Mouse (Mus musculus): ENCODE results near the gene Cort. TPM values are rescaled to one million over a fixed set of nuclear protein-coding genes. Genes with fewer than 3 reads are reported as not detected.

The Cort gene
- polyA plus RNA-seq, 1 experiment from 2014 or later, result 0.63 TPM

DNA sequence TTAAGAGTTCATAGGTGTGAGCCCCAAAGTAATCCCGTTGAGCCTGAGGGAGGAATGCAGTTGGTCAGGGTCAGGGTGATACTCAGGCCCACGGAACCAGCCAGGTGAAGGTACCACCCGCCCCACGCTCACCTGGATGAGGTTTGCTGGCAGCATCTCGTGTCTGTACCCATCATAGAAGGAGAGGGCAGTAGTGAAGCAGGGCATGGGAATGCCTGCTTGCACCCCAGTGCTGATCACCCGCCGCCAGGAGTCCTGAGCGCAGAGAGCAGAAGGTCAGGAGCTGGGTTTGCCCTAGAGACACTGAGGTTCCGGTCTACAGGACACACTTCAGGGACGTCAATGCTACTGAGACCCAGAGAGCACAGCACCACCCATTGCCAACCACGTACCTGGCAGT lies 24.2 kb upstream of the Cort start:
- no peak overlapping the region for H3K4me3 ChIP-seq (ENCODE audit: low read depth, low read length)
- no peaks in the 10 kb centered on the region for H3K27me3 ChIP-seq (ENCODE audit: control insufficient read depth, insufficient read depth, low read length)
- DNase-seq (ENCODE audit: low spot score, missing footprints) (peak; percentile 62), ATAC-seq (ENCODE audit: low FRiP score) (no peak)
- H3K36me3 ChIP-seq (ENCODE audit: control insufficient read depth, insufficient read depth, low read length), result peaks cover 49% of the 10 kb centered on the region
- H3K9me3 ChIP-seq (ENCODE audit: control insufficient read depth, low read length), result no peaks in the 10 kb centered on the region
- WGBS, result 94% methylated on average over 11 of the region's 11 CpGs
- H3K4me1 ChIP-seq (ENCODE audit: control insufficient read depth, insufficient read depth, low read length), result no peaks in the 10 kb centered on the region
- H3K4me2 ChIP-seq, result no peak overlapping the region
- no peak overlapping the region for H3K9ac ChIP-seq (ENCODE audit: low read length)
- H3K27ac ChIP-seq (ENCODE audit: low read depth, low read length), result no peak overlapping the region

DNA sequence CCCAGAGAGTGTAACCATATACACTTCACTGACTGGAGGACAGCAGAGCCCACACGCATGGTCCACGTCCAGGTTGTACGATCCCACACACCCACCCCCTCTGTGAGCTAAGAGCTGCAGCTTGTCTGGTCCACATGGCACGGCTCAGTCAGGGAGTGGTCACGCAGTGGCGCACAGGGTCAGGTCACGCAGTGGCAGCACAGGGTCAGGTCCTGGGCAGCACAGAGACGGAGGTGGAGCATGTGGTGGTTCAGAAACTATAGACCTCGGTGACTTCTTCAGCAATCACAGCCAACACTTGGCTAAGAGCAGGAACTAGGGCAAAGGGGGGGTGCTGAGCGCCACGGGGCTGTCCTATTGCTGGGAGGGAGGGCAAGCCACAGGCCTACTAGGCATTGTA lies 23.7 kb upstream of the Cort start:
- no peak overlapping the region for H3K4me2 ChIP-seq
- ATAC-seq (ENCODE audit: low FRiP score) (no peak), DNase-seq (ENCODE audit: low spot score, missing footprints) (peak; percentile 64)
- no peak overlapping the region for H3K9ac ChIP-seq (ENCODE audit: low read length)
- no peak overlapping the region for H3K4me3 ChIP-seq (ENCODE audit: low read depth, low read length)
- H3K4me1 ChIP-seq (ENCODE audit: control insufficient read depth, insufficient read depth, low read length), result no peaks in the 10 kb centered on the region
- peaks cover 45% of the 10 kb centered on the region for H3K36me3 ChIP-seq (ENCODE audit: control insufficient read depth, insufficient read depth, low read length)
- H3K9me3 ChIP-seq (ENCODE audit: control insufficient read depth, low read length), result no peaks in the 10 kb centered on the region
- H3K27me3 ChIP-seq (ENCODE audit: control insufficient read depth, insufficient read depth, low read length), result no peaks in the 10 kb centered on the region
- no peak overlapping the region for H3K27ac ChIP-seq (ENCODE audit: low read depth, low read length)
- 82% methylated on average over 11 of the region's 11 CpGs for WGBS

GRCm38 (mm10) chr4:149149611-149150010 lies 23.0 kb upstream of the Cort start:
- H3K4me3 ChIP-seq (ENCODE audit: low read depth, low read length), result no peak overlapping the region
- no peak overlapping the region for H3K9ac ChIP-seq (ENCODE audit: low read length)
- no peak overlapping the region for H3K27ac ChIP-seq (ENCODE audit: low read depth, low read length)
- ATAC-seq (ENCODE audit: low FRiP score) (no peak), DNase-seq (ENCODE audit: low spot score, missing footprints) (peak; percentile 69)
- peaks cover 39% of the 10 kb centered on the region for H3K36me3 ChIP-seq (ENCODE audit: control insufficient read depth, insufficient read depth, low read length)
- H3K9me3 ChIP-seq (ENCODE audit: control insufficient read depth, low read length), result no peaks in the 10 kb centered on the region
- H3K27me3 ChIP-seq (ENCODE audit: control insufficient read depth, insufficient read depth, low read length), result no peaks in the 10 kb centered on the region
- H3K4me1 ChIP-seq (ENCODE audit: control insufficient read depth, insufficient read depth, low read length), result peaks cover 1% of the 10 kb centered on the region; the same call in 1 of the 2 replicates
- 76% methylated on average over 7 of the region's 7 CpGs for WGBS
- H3K4me2 ChIP-seq, result no peak overlapping the region

- ATAC-seq (ENCODE audit: low FRiP score), result no peak
- WGBS, result 83% methylated on average over 9 of the region's 9 CpGs
- Histone ChIP-seq H3K4me1 (ENCODE audit: control insufficient read depth, insufficient read depth, low read length) (peaks cover 3% of the 10 kb centered on the region; the same call in 1 of the 2 replicates), H3K4me2 (no peak overlapping the region), H3K9ac (ENCODE audit: low read length) (no peak overlapping the region), H3K36me3 (ENCODE audit: control insufficient read depth, insufficient read depth, low read length) (peaks cover 36% of the 10 kb centered on the region), H3K4me3 (ENCODE audit: low read depth, low read length) (no peak overlapping the region), H3K9me3 (ENCODE audit: control insufficient read depth, low read length) (no peaks in the 10 kb centered on the region), H3K27ac (ENCODE audit: low read depth, low read length) (no peak overlapping the region), H3K27me3 (ENCODE audit: control insufficient read depth, insufficient read depth, low read length) (no peaks in the 10 kb centered on the region)
- DNase-seq (ENCODE audit: low spot score, missing footprints), result peak; percentile 64
Observed at GRCm38 (mm10) chr4:149149196-149149595, 22.6 kb upstream of the Cort start.

DNA sequence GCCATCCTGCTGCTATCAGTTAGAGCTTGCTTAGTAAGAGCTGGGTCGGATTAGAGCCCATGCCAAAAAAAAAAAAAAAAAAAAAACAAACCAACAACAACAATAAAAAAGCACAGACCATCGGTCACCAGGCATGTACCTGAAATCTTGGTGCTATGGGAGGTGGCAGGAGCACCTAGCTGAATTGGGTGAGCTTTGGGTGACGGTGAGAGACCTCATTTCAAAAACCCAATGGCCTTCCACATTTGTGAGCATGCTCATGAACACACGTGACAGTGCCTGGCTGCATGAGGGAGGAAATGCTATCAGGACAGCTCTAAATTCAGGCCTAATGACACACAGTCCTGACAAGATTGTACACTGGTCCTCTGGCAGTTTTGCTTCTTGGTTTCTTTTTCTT lies 21.5 kb upstream of the Cort start:
- no peak overlapping the region for H3K9ac ChIP-seq (ENCODE audit: low read length)
- ATAC-seq (ENCODE audit: low FRiP score), result no peak
- no peak overlapping the region for H3K4me3 ChIP-seq (ENCODE audit: low read depth, low read length)
- WGBS, result 80% methylated on average over 4 of the region's 4 CpGs
- H3K9me3 ChIP-seq (ENCODE audit: control insufficient read depth, low read length), result no peaks in the 10 kb centered on the region
- H3K27ac ChIP-seq (ENCODE audit: low read depth, low read length), result no peak overlapping the region
- peaks cover 3% of the 10 kb centered on the region; the same call in 1 of the 2 replicates for H3K4me1 ChIP-seq (ENCODE audit: control insufficient read depth, insufficient read depth, low read length)
- peaks cover 27% of the 10 kb centered on the region for H3K36me3 ChIP-seq (ENCODE audit: control insufficient read depth, insufficient read depth, low read length)
- no peaks in the 10 kb centered on the region for H3K27me3 ChIP-seq (ENCODE audit: control insufficient read depth, insufficient read depth, low read length)
- DNase-seq (ENCODE audit: low spot score, missing footprints), result peak; percentile 72
- H3K4me2 ChIP-seq, result no peak overlapping the region

DNA sequence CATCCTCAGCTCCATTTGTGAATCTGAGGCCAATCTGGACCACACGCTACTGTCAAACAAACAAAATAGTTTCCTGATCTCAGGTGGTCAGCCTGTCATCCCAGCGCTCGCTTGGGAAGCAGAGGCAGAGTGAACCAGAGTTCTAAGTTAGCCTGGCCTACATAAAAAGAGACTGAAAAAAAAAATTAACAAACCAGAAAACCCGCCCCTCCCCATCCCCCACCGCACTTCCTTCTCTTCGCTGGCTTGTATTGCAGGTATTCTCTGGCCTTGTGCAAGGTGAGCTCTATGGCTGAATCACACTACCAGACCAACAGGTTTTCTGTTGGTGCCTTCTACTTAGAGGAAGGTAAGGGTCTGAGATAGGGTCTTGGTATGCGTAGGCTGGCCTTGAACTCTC lies 21.0 kb upstream of the Cort start:
- whole genome bisulfite sequencing, result 89% methylated on average over 7 of the region's 7 CpGs
- Histone ChIP-seq H3K4me3 (ENCODE audit: low read depth, low read length) (no peak overlapping the region), H3K4me1 (ENCODE audit: control insufficient read depth, insufficient read depth, low read length) (peaks cover 3% of the 10 kb centered on the region; the same call in 1 of the 2 replicates), H3K27ac (ENCODE audit: low read depth, low read length) (no peak overlapping the region), H3K4me2 (no peak overlapping the region), H3K36me3 (ENCODE audit: control insufficient read depth, insufficient read depth, low read length) (peaks cover 22% of the 10 kb centered on the region), H3K9me3 (ENCODE audit: control insufficient read depth, low read length) (no peaks in the 10 kb centered on the region), H3K9ac (ENCODE audit: low read length) (no peak overlapping the region), H3K27me3 (ENCODE audit: control insufficient read depth, insufficient read depth, low read length) (no peaks in the 10 kb centered on the region)
- ATAC-seq (ENCODE audit: low FRiP score) (no peak), DNase-seq (ENCODE audit: low spot score, missing footprints) (no peak)

DNA sequence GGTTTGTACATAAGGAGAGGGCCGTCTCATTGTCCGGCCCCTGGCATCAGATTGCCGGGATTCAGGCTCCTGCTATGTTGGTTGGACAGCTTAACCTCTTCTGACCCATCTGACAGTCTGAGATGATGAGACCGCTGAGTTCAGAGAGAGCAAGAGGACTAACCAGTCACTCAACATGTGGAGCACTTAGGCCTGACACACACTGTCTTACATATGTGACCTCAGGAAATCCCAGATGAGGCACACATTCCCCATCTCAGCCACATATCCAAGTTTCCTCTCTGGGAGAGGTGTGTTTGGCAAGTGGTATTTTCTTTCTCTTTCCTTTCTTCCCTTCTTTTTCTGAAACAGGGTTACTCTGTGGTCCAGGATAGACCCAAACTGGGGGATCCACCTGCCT lies 18.6 kb upstream of the Cort start:
- DNase-seq (ENCODE audit: low spot score, missing footprints), result peak; percentile 85
- no peak for ATAC-seq (ENCODE audit: low FRiP score)

DNA sequence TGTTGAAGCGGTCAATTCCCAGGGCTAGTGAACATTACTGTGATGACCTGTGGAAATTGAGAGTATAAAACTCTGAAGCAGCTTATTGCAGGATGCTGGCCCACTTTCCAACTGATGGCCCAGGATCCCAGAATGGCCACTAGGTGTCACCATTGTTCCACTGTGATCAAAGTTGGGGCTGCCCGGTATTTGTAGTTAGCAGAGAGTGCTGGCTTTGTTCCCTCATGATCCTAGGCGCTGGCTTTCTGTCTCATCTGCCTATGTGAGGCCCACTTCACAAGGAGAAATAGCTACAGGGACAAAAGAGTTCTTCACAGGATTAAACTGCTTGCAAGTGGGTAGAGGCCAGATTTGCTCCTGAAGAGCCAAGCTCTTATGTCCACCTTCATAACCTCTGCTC lies 17.9 kb upstream of the Cort start:
- no peak overlapping the region for H3K4me3 ChIP-seq (ENCODE audit: low read depth, low read length)
- no peaks in the 10 kb centered on the region for H3K36me3 ChIP-seq (ENCODE audit: control insufficient read depth, insufficient read depth, low read length)
- peak; percentile 84 for ATAC-seq (ENCODE audit: low FRiP score)
- peak; percentile 98 for DNase-seq (ENCODE audit: low spot score, missing footprints)
- no peak overlapping the region for H3K4me2 ChIP-seq
- H3K27ac ChIP-seq (ENCODE audit: low read depth, low read length), result no peak overlapping the region
- WGBS, result 3% methylated on average over 3 of the region's 3 CpGs
- H3K9me3 ChIP-seq (ENCODE audit: control insufficient read depth, low read length), result no peaks in the 10 kb centered on the region
- no peaks in the 10 kb centered on the region for H3K27me3 ChIP-seq (ENCODE audit: control insufficient read depth, insufficient read depth, low read length)
- peak overlapping the region; percentile 38; the same call in 1 of the 2 replicates for H3K9ac ChIP-seq (ENCODE audit: low read length)
- peaks cover 3% of the 10 kb centered on the region; the same call in 1 of the 2 replicates for H3K4me1 ChIP-seq (ENCODE audit: control insufficient read depth, insufficient read depth, low read length)

More for the DNA sequence above, 18.6 kb upstream of the Cort start:
- 73% methylated on average over 4 of the region's 4 CpGs for WGBS
- no peaks in the 10 kb centered on the region for H3K9me3 ChIP-seq (ENCODE audit: control insufficient read depth, low read length)
- H3K4me2 ChIP-seq, result no peak overlapping the region
- H3K36me3 ChIP-seq (ENCODE audit: control insufficient read depth, insufficient read depth, low read length), result peaks cover 2% of the 10 kb centered on the region; the same call in 1 of the 2 replicates
- H3K4me1 ChIP-seq (ENCODE audit: control insufficient read depth, insufficient read depth, low read length), result peaks cover 3% of the 10 kb centered on the region; the same call in 1 of the 2 replicates
- H3K9ac ChIP-seq (ENCODE audit: low read length), result no peak overlapping the region
- H3K4me3 ChIP-seq (ENCODE audit: low read depth, low read length), result no peak overlapping the region
- H3K27ac ChIP-seq (ENCODE audit: low read depth, low read length), result no peak overlapping the region
- H3K27me3 ChIP-seq (ENCODE audit: control insufficient read depth, insufficient read depth, low read length), result no peaks in the 10 kb centered on the region

DNA sequence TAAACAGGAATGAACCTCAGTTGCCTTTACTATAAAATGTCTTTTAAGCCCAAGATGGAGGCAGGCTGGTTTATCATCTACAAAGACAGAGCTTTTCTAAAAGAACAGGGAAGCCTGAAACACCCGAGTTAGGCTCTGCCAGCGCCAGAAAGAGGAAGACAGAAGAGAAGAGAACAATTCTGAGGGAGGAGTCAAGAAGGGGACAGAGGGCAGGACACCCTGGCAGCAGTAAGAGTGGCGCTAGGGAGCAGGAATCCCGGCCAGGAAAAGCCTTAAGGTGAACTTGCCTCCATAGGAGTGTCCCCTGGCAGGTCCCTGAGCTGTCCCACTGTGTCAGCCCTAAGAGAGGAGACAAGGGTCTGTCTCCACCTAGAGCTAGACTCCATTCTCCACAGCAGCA lies 17.0 kb upstream of the Cort start:
- peak; percentile 45 for DNase-seq (ENCODE audit: low spot score, missing footprints)
- Histone ChIP-seq H3K36me3 (ENCODE audit: control insufficient read depth, insufficient read depth, low read length) (no peaks in the 10 kb centered on the region), H3K4me2 (no peak overlapping the region), H3K4me3 (ENCODE audit: low read depth, low read length) (no peak overlapping the region), H3K9me3 (ENCODE audit: control insufficient read depth, low read length) (no peaks in the 10 kb centered on the region), H3K9ac (ENCODE audit: low read length) (no peak overlapping the region), H3K27ac (ENCODE audit: low read depth, low read length) (no peak overlapping the region), H3K4me1 (ENCODE audit: control insufficient read depth, insufficient read depth, low read length) (peaks cover 3% of the 10 kb centered on the region; the same call in 1 of the 2 replicates), H3K27me3 (ENCODE audit: control insufficient read depth, insufficient read depth, low read length) (no peaks in the 10 kb centered on the region)
- WGBS, result 32% methylated on average over 4 of the region's 4 CpGs
- ATAC-seq (ENCODE audit: low FRiP score), result no peak

All from midbrain, embryonic 11.5 days (tissue).